Mouse (Mus musculus): Measurements from ENCODE around the gene Mpzl3.
A peak's percentile ranks its signal among the peaks of the same experiment; 100 is the strongest.
"Not testable (repeated sequence)": the region's sequence is repeated elsewhere in the genome, so short reads cannot be mapped to it uniquely, and the experiment has no call there.

Gene Mpzl3

GRCm38 (mm10) chr9:45055082-45055713 lies at the start of gene Mpzl3:
TSS of gene Mpzl3 (plus strand) at chr9:45055186.
- DNase-seq: peak; percentile 88 to 92

DNA sequence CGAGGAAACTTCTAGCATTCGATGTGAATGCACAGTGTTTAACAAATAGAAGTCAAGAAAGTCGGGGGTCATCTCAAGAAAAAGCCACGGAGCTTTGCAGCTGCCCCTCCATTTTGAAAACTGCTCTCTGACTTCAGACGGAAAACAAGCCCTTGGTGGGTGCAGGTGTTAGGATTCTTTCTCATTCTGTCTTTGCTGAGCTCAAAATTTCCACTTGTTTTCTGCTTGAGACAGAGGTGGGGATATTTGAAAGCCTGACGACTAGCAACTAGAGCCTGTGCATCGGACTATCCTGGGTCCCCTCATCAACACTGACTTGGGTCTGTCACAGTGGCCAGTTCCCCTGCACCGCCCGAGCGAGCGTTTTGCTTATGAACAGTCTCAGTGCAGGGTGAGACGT lies 47.6 kb upstream of the Mpzl3 start:
- no peak for DNase-seq

DNA sequence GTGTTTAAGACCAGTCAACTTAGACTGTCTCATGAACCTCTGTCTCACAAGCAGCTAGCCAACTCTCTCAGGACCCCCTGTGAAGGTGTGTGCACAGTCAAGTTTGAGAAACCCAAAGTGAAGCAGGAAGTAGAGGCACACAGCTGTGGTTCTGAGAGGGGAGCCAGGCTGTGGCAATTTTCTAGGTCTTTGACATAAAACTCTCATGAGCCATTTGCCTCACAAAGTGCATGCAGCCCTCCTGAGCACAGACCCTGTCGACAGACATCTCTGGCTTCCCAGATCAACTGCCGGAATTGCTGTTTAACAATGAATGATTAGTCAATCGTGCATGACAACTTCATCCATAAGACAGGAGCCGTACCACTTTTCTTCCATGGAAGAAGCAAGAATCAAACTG lies 46.6 kb upstream of the Mpzl3 start:
- DNase-seq: no peak

DNA sequence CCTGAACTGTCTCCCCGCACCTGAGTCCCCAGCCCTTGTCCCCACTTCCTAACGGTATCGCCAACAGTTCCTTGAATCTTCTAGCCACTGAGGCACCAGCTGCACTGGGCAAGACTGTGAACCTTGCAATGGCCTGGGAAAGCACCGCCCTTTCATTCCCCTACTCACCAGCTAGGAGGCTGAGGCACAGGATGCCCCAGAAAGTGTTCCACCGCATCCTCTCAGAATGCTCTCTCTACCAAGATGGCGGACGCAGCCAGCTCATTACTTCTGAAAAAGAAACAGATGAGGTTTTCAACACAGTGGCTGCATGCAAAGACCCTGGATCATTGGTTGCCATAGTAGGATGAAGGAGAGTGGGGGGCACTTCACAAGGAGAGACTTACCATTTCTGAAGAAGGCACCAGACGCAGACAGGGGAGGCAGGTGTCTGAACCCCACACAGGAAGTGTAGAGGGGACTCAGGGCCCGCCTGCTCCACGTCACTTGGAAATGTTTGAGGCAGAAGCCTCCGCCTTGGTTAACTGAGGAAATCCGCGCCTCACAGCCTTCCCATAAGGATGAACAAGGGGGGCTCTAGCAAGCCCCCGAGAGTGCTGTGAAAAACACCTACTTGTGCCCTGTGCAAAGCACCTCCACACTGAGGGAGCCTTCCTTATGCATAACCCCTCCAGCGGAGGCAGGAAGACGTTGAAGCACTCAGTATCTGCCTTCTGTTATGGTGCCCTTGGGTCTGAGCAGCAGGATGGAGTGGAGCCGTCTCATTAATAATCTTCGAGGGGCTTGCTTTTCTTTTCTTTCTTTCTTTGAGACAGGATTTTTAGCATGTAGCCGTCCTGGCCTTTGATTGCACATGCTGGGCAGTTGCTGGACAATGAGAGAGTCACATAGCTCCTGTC lies 45.6 kb upstream of the Mpzl3 start, which contains the start of gene Cd3e:
TSS of gene Cd3e (minus strand) at position 448 of the 899 bp plus-strand sequence.
- DNase-seq: no peak

DNA sequence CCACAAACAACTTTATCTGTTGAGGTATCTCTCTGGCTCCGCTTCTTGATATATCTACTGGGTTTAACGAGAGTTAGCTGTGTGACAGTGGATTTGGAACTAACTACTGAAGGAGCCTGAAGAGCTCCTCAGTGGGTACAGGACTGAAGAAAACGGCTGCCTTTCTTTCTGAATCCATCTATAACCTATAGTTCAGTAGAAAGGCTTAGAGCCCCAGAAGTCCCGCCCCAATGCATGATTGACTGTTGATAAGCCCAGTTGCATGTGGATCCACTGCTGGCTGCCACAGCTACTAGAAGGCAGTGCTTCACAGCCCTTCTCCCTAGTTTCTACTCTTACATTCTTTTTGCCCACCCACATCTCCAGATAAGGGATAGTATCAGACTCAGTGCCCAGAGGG lies 44.5 kb upstream of the Mpzl3 start:
- DNase-seq: no peak

- no peak for DNase-seq
These were observed 43.7 kb upstream of the Mpzl3 start for GRCm38 (mm10) chr9:45011291-45011690.

DNA sequence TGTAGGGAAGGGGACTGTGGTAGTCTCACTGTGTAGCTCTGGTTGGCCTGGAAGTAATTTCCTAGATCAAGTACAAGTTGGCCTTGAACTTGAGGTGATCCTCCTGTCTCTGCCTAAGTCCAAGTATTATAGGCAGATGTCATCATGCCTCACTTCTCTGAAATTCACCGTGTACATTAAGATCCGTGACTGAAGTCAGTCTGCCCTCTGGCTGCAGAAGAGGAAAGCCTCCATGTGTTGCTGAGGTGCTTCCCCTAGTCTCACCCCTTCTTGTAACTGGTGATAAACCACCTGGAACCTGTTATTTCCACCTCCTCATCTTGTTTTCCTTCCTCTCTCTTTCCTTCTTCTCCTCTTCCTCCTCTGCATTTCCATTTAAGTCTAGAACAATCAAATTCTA lies 40.1 kb upstream of the Mpzl3 start:
- no peak for DNase-seq

DNA sequence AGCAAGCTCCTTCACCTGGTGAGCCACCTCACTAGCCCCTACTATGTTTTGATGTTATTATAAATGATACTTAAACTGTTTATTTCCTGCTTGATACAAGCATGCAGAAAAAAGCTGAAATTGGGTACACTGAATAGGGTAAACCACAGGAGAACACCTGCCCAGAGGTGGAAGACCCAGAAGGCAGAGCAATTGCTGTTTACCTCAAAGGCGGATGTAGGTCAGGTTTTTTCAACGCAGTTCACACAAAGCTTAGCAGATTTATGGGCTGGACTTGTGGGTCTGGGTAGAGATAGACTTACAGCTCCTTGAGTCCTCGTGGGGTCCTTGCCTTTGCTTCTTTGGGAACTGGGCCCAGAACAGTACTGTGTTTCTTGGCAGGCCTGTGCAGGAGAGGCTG lies 39.1 kb upstream of the Mpzl3 start:
- DNase-seq: no peak

DNA sequence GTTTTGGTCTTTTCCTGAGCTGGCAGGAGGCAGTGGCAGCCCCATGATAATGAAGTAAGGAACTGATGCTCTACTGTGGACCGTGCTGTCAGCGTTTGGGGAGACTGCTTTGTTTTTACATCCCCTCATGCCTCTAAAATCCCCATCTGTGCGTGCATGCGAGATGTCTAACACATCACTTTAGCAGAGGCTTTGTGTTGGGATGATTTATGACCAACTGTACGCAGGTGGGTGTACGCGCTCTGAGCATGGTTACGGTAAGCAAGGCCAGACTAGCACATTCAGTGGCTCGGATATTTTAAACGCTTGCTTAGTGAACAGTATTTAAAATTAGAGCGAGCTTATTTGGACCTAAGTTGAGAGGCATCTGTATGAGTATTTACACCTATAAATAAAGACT lies 37.0 kb upstream of the Mpzl3 start:
- DNase-seq: no peak

DNA sequence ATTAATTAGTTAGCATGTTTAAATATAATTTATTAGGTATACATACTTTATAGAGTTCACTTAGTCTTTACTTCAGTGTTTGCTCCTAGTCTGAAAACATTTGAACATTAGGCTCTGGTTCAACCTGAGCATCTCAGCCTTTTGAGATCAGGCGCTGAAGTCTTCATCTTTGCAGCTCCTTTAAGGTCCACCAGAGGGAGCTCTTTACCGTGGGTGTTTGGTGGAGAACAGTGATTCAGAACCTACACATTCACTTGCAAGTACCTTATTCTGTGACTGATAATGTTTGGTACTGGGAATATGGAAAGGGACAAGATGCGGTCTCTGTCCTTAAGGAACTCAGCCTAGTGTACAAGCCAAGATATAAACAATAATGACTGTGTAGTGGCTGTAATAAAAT lies 32.2 kb upstream of the Mpzl3 start:
- DNase-seq: peak; percentile 70 to 80

DNA sequence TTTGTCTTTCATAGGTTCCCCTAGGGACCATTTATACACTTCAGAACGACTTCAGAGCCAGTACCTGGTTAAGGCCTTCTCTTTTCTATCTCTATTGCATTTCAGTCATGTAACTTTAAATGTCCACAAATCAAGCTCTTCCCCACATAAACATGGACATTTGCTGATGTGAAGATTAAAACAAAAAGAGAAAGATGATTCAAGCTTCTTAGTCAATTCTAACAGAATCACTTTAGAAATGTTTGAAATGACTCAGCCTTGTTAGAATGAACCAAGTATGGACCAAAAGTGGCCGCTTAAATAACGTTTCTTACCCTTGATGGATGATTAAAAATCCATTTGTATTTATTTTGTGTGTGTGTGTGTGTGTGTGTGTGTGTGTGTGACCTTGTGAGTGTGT lies 31.3 kb upstream of the Mpzl3 start:
- no peak for DNase-seq

- no peak for DNase-seq
These were observed 30.8 kb upstream of the Mpzl3 start for GRCm38 (mm10) chr9:45024187-45024586.

- DNase-seq: no peak
These were observed 27.6 kb upstream of the Mpzl3 start for GRCm38 (mm10) chr9:45027376-45027775.

DNA sequence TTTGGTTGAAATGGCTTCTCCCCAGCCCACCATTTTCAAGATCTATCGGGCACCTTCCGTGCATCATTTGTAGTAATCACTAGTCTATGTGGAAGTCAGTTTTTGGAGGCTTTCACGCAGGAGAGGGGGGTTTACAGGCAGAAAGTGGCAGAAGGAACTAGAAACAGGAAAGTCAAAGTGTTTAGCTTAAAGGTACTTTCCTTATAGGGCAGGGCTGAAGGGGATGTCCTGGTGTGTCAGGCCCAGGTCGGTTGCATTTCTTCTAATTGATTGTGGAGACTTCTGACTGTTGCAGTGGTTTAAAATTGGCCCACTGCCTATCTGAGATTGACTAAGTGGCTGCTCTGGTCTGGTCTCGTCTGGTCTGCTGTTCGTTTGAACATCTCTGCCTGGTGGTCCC lies 24.6 kb upstream of the Mpzl3 start:
- DNase-seq: no peak

DNA sequence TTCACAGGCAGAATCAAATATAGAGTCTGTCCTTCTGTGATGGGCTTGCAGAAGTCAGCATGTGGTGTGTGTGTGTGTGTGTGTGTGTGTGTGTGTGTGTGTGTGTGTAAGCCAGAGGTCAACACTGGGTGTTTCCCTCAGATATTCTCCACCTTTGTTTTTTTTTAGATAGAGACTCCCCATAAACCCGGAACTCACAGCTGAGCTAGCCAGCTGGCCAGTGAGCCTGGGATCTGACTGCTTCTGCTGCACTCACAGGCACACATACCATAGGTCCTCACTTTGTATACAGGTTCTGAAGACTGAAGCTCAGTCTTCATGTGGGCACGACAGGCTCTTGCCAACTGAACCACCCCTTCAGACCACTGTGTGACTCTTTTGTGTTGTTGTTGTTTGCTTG lies 22.7 kb upstream of the Mpzl3 start:
- DNase-seq: no peak

- DNase-seq: no peak
These were observed 20.5 kb upstream of the Mpzl3 start for GRCm38 (mm10) chr9:45034526-45034925.

DNA sequence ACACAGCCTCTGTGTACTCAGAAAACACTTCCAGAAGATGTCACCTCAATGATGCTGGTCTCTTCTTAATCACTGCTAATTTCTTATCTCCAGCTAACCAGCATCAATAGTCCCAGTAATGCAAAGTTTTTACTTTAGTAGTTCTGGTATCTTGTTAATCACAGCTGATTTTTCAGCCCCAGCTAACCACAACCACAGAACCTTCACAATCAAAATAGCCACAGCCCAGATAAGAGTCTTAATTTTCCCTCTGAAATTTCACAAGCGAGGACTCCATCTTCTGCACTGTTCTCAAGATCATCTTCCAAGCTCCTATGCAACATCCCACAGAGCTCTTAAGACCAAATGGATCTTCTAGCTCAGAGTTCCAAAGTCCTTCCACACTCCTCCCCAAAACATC lies 17.2 kb upstream of the Mpzl3 start:
- not testable (repeated sequence) for DNase-seq

DNA sequence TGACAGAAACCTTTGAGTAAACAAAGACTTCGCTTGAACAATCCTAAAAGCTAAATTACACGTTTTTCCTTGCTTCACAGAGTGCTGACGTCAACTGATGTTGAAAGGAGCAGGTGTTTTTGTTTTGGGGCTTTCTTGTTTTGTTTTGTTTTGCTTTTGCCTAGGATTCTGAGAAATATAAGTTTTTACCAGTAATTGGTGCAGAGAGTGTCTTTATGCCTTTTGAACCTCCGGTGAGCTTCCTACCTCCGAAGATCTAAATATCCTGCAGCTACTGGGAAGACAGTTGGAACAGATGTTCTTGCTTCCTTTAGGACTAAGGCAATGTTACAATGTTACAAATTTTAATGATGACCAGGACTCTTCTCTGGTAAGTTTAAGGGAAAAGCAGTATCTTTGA lies 15.5 kb upstream of the Mpzl3 start, which contains the start of gene Mpzl2:
TSS of gene Mpzl2 (plus strand) at position 301 of the 400 bp plus-strand sequence.
- no peak for DNase-seq

DNA sequence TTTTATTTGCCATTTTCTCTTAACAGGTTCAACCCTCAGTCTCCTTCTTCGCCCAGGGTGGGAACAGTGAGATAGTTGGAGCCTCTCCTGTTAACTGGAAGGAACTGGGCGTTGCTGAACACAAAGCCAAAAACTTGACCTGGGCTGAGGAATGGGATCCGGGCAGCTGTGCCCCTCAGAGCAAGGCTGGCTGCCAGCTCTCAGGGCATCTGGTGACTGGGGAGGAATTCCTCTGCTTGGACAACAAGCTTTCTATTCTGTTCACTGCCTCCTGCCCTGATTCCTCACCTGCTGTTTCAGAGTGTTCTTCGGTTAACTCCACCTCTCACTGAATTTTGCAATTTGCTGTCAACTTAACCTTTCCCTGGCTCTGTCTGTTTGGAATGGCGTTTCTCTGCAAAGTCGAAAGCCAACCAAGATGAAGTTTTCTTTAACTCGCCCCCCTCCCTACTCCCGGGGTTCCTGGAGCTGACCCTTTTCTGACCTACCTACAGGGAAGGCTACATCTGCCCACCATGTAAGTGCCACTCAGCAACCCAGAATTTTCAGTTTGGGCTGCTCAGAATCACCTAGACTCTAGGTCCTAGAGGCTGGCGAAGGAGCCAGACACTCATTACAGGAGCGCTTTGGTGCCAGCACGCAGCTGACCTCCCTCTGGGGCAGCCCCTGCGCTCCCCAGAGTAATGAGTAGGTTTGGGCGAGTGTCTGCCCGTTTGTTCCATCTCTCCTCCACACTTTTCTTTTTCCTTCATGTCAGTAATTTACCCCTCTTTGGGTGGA lies 14.7 kb upstream of the Mpzl3 start:
- DNase-seq: no peak

DNA sequence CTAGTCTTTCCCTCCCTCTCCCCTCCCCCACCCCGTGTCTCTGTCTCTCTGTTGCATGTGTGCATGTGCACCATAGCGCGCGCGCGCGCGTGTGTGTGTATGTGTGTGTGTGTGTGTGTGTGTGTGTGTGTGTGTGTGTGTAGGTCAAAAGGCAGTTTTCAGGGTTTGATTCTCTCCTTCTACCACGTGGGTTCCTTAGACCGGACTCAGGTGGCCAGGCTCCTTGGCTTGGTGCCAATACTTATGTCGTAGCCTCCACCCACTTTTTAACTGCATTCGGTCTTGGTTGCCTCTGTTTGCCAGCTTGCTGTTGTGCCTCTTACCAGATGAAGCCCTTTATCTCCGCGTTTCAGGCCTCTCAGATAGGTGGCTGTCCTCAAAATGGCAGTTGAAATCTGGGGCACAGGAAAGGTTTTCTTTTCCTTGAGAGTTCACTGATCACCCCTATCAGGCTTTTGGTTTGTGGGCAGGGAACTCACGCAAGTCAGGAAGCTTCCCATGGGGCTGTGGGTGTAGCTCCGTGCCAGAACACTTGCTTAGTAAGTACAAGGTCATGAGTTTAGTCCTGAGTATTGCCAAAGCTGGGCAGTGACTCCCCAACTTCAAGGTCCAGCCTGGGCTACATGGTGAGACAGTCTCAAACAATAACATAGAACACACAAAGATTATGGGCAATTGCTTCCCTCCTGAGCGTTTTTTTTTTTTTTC lies 13.7 kb upstream of the Mpzl3 start:
- no peak for DNase-seq

GRCm38 (mm10) chr9:45042056-45042720 lies 12.8 kb upstream of the Mpzl3 start:
- peak; percentile 39 to 41 for DNase-seq

- peak in 1 of 2 experiments; percentile 19 for DNase-seq
These were observed 12.0 kb upstream of the Mpzl3 start for GRCm38 (mm10) chr9:45042947-45043346.
